Mouse (Mus musculus) layer of hippocampus, adult 11-12 months (tissue): ENCODE data around the gene Irf2bp1.

Experiments used
- DNase-seq: peaks from one replicate; pipeline ENCODE4 v3.0.0; 2022; ENCODE audit warnings: low spot score

Irf2bp1 gene

GRCm38 (mm10) chr7:19028067-19028466 is 24.2 kb downstream of the Irf2bp1 start:
- no peak for DNase-seq

- no peak for DNase-seq
Observed at GRCm38 (mm10) chr7:19029084-19029653, 25.3 kb downstream of the Irf2bp1 start.

- no peak for DNase-seq
Observed at GRCm38 (mm10) chr7:19031641-19032040, 27.8 kb downstream of the Irf2bp1 start.

GRCm38 (mm10) chr7:19044616-19045015 is 40.8 kb downstream of the Irf2bp1 start:
- no peak for DNase-seq

- DNase-seq, result no peak
Observed at GRCm38 (mm10) chr7:19046286-19047069, 42.6 kb downstream of the Irf2bp1 start.

- DNase-seq, result no peak
Observed at GRCm38 (mm10) chr7:19048006-19048527, 44.2 kb downstream of the Irf2bp1 start.

- DNase-seq, result no peak
Observed at GRCm38 (mm10) chr7:19049252-19049651, 45.4 kb downstream of the Irf2bp1 start.

- no peak for DNase-seq
Observed at GRCm38 (mm10) chr7:19050172-19050571, 46.3 kb downstream of the Irf2bp1 start.

- DNase-seq, result no peak
Observed at GRCm38 (mm10) chr7:19051161-19051560, 47.3 kb downstream of the Irf2bp1 start.

GRCm38 (mm10) chr7:19052345-19053135 is 48.7 kb downstream of the Irf2bp1 start:
- peak; percentile 79 for DNase-seq

- DNase-seq, result peak; percentile 49
Observed at GRCm38 (mm10) chr7:19053136-19053532, 49.3 kb downstream of the Irf2bp1 start.

GRCm38 (mm10) chr7:19054047-19054776 is 50.4 kb downstream of the Irf2bp1 start, which contains the start of gene Rsph6a:
Rsph6a (plus strand) TSS chr7:19054690.
- peak; percentile 55 for DNase-seq

GRCm38 (mm10) chr7:19054777-19055076 is 50.9 kb downstream of the Irf2bp1 start:
- no peak for DNase-seq

- DNase-seq, result no peak
Observed at GRCm38 (mm10) chr7:19055108-19055507, 51.3 kb downstream of the Irf2bp1 start.
